Mouse (Mus musculus): ENCODE results near the gene As3mt.

As3mt gene

DNA sequence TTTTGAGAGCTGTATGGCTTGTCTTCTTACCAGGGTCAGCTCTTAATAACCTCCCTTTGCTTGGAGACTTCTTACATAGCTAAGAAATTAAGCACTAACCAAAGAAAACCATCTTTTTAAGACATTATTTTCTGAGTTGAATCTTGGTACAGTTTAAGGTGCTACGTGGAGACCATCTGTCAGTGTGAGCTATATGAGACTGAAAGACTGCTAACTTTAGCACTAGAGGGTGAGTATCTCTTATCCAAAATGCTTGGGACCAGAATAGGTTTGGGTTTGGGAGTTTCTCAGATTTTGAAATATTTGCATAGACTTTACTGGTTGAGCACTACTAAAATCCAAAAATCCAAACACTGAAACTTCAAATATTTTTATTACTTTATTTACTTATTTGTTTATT, 82.5 kb downstream of the As3mt start:
- DNase-seq (ENCODE audit: low spot score), result no peak
